Comparison of ENCODE assay signal across 21 mouse cellular contexts in genomic region chr16:22398354-22398753, GRCm38 (mm10).
"Had no signal": no experiment of that assay in that cellular context is flagged by ENCODE, and none has a peak within 500 bp of the region (broad histone marks: within the 10 kb centered on the region; RNA-seq: fewer than 3 reads in every experiment).

No protein-coding gene starts in this region.

- H3K27ac ChIP-seq: gastrocnemius, adult 2 months; heart, embryonic 10.5 days; hindbrain, embryonic 10.5 days; hindbrain, embryonic 12.5 days; hindbrain, embryonic 14.5 days; intestine, embryonic 15.5 days; layer of hippocampus, adult 2 months; left cerebral cortex, adult 2 months; limb, embryonic 10.5 days; limb, embryonic 12.5 days had no signal

- H3K4me1 ChIP-seq: heart, embryonic 12.5 days; hindbrain, embryonic 10.5 days; hindbrain, embryonic 12.5 days; intestine, embryonic 15.5 days; limb, embryonic 10.5 days; limb, embryonic 12.5 days had no signal

- DNase-seq: gastrocnemius, adult 2 months; gastrocnemius, postnatal 10 days; gastrocnemius, postnatal 25 days; heart, postnatal 10 days; heart, postnatal 4 days; kidney, adult 18-20 months; kidney, adult 8-10 months; kidney, postnatal 10 days; kidney, postnatal 25 days; kidney, postnatal 4 days; liver had no signal

- H3K9me3 ChIP-seq: heart, embryonic 10.5 days; heart, embryonic 12.5 days; hindbrain, embryonic 10.5 days; hindbrain, embryonic 12.5 days; intestine, embryonic 15.5 days; limb, embryonic 10.5 days; limb, embryonic 12.5 days had no signal

- H3K4me3 ChIP-seq: gastrocnemius, adult 2 months; heart, embryonic 10.5 days; heart, embryonic 12.5 days; hindbrain, embryonic 10.5 days; hindbrain, embryonic 12.5 days; intestine, embryonic 15.5 days; layer of hippocampus, adult 2 months; left cerebral cortex, adult 2 months; limb, embryonic 10.5 days; limb, embryonic 12.5 days had no signal

- H3K9ac ChIP-seq: heart, embryonic 12.5 days; hindbrain, embryonic 12.5 days; hindbrain, embryonic 14.5 days; intestine, embryonic 15.5 days; limb, embryonic 12.5 days had no signal

- H3K27me3 ChIP-seq: heart, embryonic 12.5 days; hindbrain, embryonic 12.5 days; intestine, embryonic 15.5 days; limb, embryonic 12.5 days had no signal

- H3K36me3 ChIP-seq: hindbrain, embryonic 12.5 days; intestine, embryonic 15.5 days had no signal
